Mouse (Mus musculus): ENCODE measurements around the gene Uck2.

The Uck2 gene

DNA sequence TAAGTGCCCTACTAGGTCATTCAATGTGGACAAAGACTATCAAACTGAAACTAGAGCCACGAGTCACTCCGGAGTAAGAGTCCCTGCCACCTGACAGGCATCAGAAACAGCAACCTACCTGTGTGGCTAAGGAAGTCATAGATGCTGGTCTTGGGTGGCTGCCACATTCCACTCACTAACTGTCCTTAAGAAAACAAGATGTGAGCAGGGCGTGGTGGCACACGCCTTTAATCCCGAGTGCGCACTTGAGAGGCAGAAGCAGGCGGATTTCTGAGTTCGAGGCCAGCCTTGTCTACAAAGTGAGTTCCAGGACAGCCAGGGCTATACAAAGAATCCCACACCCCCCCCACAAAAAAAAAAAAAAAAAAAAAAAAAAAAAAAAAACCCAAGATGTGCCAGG lies 35.2 kb downstream of the Uck2 start:
- DNase-seq = no peak

DNA sequence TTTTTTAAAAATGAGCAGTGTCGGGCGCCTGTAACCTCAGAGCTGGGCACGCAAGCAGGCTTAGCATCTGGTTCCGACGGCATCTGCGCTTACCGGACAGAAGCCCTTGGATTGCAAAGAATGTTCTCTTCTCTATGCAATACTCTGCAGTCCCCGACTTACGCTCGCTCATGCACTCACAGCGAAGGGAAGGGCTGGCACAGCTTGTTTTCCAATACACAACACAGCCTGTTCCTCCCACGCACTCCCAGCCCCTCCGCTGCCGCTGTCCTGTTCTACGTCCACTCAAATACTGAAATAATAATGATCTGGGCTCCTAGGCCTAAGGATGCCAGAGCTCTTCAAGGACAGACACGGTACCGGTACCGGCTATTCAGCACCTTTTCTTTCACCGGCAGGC lies 35.9 kb downstream of the Uck2 start:
- peak; percentile 81 for DNase-seq

- DNase-seq = no peak
Observed at GRCm38 (mm10) chr1:167247886-167248285, 37.2 kb downstream of the Uck2 start.

DNA sequence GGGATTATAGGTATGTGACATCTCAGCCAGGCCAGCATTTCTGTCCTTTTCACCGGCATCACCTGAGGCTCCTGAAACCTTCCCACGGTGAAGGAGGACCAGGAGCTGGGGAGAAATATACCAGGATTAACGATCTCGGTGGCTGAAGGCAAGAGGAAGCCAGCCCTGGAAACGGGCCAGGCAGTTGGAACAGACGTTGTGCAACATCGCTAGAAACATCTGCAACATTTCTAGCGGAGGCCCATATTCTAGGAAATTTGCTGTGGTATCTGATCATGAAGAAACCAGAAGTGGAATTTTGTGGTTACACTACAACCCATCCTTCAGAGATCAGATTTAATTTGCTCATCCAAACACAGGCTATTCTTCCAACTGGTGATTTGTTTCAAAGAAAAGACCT lies 38.1 kb downstream of the Uck2 start:
- DNase-seq = no peak

- DNase-seq = no peak
Observed at GRCm38 (mm10) chr1:167246275-167246674, 38.8 kb downstream of the Uck2 start.

- DNase-seq = no peak
Observed at GRCm38 (mm10) chr1:167245180-167245641, 39.9 kb downstream of the Uck2 start.

DNA sequence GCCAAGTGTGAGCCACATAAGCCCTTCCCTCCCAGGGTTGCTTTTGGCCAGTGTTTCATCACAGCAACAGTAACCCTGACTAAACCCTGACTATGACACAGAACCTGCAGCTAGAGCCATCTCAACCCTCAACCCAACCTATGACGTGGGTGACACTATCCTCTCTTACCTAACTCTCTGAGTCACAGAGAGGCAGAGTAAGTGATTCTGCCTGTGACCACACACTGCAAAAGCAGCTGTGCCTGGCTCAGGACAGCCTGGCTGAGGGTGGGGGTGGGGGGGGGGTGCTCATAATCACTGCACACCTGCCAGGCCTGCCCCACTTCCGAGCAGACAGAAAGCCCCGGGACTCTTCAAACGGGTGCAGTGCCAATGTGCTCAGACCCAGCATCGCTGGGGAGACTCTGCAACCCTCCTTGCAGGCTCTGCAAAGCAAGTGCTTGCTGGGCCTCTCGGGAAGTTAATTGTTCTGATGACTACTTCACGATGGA lies 42.9 kb downstream of the Uck2 start:
- no peak for DNase-seq

GRCm38 (mm10) chr1:167241487-167241886 lies 43.6 kb downstream of the Uck2 start:
- no peak for DNase-seq

- no peak for DNase-seq
Observed at GRCm38 (mm10) chr1:167240361-167240760, 44.8 kb downstream of the Uck2 start.

DNA sequence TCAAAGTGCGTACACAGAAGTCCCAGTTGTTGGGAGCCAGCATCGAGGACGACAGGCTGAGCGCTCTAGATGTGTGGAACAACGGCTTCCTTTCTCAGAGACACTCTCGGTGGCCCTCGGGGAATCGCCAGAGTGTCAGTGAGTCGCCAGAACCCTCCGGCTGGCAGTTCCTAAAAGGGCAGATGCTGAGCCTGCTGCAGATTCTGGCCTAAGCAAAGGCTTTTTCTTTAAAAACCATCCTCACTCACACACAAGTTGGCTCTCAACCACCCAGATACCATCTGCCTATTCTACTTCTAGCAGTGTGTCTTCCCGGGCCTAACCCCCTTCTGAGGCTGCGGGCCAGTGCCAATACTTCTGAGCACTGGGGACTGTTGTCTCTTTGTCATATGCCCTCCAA lies 45.2 kb downstream of the Uck2 start:
- peak; percentile 83 for DNase-seq

GRCm38 (mm10) chr1:167237798-167238197 lies 47.3 kb downstream of the Uck2 start:
- DNase-seq = no peak

- DNase-seq = no peak
Observed at GRCm38 (mm10) chr1:167236790-167237189, 48.3 kb downstream of the Uck2 start.

GRCm38 (mm10) chr1:167234344-167234743 lies 50.8 kb downstream of the Uck2 start:
- no peak for DNase-seq

GRCm38 (mm10) chr1:167232918-167233317 lies 52.2 kb downstream of the Uck2 start:
- no peak for DNase-seq

GRCm38 (mm10) chr1:167231612-167232283 lies 53.4 kb downstream of the Uck2 start:
- no peak for DNase-seq

GRCm38 (mm10) chr1:167230930-167231611 lies 54.0 kb downstream of the Uck2 start:
- no peak for DNase-seq

GRCm38 (mm10) chr1:167222382-167223010 lies 62.6 kb downstream of the Uck2 start:
- no peak for DNase-seq

DNA sequence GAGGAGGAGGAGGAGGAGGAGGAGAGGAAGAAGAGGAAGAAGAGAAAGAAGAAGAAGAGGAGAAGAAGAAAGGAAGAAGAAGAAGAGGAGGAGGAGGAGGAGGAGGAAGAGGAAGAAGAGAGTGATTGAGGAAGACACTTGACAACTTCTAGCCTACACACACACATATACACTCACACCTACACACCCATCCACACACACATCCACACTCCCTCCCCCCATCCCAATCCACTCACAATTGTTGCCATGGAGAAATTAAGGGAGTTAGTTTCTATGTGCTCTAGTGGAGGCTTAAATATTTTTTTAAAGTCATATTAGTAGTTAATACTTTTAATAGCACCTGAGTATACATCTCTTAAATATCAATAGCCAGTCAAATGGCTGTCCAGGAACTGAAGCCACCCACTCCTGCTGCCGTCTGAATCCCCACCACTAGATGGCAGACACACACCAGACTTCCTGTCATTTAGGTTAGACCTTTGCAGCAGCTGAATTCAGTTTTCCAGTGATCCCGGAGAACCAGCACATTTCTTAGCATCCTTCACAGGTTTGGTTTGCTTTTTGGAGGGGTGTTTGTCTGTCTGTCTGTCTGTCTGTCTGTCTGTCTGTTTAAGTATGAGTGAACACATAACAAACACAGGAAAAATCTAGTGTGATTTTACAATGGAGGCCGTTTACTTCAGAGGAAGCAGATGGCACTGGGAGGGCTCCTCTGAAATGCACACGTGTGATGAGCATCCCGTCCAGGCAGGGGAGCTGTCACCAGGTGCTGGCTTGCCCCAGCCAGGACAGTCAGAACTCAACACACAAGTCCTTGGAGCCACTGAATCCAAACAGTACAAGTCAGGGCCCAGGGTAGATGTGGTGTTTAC lies 64.6 kb downstream of the Uck2 start:
- peak; percentile 76 for DNase-seq

- DNase-seq = no peak
Observed at GRCm38 (mm10) chr1:167215460-167215859, 69.7 kb downstream of the Uck2 start.

- no peak for DNase-seq
Observed at GRCm38 (mm10) chr1:167212710-167213109, 72.4 kb downstream of the Uck2 start.

DNA sequence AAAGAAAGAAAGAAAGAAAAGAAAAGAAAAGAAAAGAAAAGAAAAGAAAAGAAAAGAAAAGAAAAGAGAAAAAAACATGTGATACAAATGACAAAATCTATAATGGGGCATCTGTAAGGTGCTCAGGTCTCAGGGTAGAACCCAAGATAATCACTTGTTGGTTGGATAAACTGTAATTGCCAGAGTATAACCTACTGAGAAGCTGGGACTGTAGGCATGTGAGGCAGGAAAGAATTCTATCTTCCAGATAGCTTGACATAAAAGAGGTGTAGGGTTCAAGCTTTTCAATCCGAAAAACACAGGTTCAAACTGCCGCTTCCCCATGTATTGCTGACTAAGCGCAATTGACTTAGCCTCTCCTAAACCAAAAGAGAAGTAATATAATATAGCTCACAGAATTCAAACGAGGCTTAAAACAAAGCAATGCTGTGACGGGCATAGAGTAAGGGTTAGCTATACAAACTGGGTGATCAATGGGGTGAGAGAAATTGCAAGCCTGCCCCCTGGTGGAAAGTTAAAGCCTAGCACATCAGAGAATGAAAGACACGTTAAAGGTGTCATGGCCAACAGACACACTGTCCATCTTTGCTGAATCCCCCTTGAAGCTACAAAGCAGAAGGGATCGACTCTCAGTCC lies 73.0 kb downstream of the Uck2 start:
- DNase-seq = peak; percentile 47

- DNase-seq = no peak
Observed at GRCm38 (mm10) chr1:167208816-167209215, 76.3 kb downstream of the Uck2 start.
